Mouse (Mus musculus) liver, adult (tissue): Measurements from ENCODE around the gene Chrm5.

Source experiments
- GATA4 ChIP-seq: IDR thresholded peaks from 2 replicates; pipeline ENCODE4 v1.6.1; 2014; ENCODE audit warnings: mild to moderate bottlenecking, low read length; ENCODE audit not compliant: insufficient replicate concordance

The Chrm5 gene

GRCm38 (mm10) chr2:112480669-112481068 lies at the start of gene Chrm5:
Gene Chrm5 (minus strand): TSS chr2:112480769.
- no peak for TF ChIP-seq GATA4

DNA sequence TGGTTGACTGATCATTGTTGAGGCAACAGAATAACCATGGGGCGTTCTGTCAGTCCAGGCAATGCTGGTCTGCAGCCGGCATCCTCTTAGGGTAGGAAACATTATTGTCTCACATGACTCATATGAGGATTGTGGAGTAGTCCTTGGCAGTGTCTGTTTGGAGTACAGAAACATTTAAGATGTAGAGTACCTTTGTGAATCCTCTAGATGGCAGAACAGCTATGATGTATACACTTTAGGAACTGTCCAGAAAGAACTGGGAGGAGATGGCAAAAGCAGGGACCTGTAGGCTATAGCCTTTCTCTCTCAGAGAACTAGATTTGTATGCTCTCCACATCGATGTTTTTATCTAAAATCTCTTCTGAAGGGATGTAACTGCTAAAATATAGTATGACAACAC lies 46.4 kb upstream of the Chrm5 start:
- TF ChIP-seq GATA4 = no peak

GRCm38 (mm10) chr2:112520526-112521482 lies 40.2 kb upstream of the Chrm5 start:
- TF ChIP-seq GATA4 = no peak

- no peak for TF ChIP-seq GATA4
These were observed 38.0 kb upstream of the Chrm5 start for GRCm38 (mm10) chr2:112518541-112518940.

DNA sequence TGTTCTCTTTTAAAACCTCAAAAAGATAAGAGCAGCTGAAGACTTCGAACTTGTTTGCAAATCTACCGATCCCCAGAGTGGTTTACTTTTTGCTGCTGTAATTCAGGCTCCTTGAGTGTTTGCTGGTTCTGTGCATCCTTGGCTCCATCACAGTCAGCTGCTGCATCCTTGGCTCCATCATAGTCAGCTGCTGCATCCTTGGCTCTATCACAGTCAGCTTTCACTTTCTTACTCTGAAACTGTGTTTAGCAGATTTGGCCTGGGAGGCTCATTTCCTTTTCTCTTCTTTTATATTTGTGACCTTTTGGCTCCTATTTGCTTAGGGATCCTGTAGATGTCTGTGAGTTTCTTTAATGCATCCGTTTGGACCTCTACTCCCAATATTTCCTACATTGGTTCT lies 36.6 kb upstream of the Chrm5 start:
- no peak for TF ChIP-seq GATA4

DNA sequence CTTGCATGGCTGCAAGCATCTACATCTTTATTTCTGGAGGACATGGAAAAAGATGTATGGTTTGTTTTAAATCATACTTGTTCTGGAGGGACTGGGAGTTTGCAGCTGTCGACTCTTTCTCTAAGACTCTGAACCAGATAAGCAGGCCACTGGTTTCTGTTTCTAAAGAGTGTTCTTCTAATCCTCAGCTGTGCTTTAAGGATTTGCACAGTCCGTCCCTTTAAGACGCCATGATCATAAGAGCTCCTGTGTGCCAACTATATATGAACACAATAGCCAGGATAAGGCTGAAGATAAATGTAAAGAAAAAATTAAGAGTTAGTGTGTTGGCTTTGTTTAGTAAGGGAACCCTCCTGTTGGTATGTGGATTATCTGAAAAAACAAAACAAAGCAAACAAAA lies 36.2 kb upstream of the Chrm5 start:
- no peak for TF ChIP-seq GATA4

- no peak for TF ChIP-seq GATA4
These were observed 32.5 kb upstream of the Chrm5 start for GRCm38 (mm10) chr2:112513036-112513435.

- no peak for TF ChIP-seq GATA4
These were observed 29.6 kb upstream of the Chrm5 start for GRCm38 (mm10) chr2:112510140-112510539.

- no peak for TF ChIP-seq GATA4
These were observed 26.9 kb upstream of the Chrm5 start for GRCm38 (mm10) chr2:112507444-112507843.

GRCm38 (mm10) chr2:112506841-112507435 lies 26.4 kb upstream of the Chrm5 start:
- TF ChIP-seq GATA4 = no peak

DNA sequence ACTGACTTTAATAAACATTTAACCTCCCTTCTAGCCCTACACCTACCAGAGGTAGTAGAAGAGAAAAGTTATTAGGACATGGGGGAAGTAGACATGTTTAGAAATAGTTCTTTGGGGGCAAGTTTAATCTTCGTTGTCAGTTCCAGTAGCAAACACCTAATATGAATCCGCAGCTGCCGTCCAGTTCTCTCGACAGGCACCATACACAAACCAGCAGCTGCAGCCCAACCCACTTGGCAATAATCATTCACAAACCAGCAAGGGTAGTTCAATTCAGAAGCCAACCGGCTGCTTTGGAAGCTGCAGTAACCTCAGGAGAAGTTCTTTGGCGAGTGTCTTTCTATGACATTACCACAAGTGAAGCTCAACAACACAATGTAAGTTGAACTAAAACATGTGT lies 23.4 kb upstream of the Chrm5 start:
- no peak for TF ChIP-seq GATA4

- TF ChIP-seq GATA4 = no peak
These were observed 20.6 kb upstream of the Chrm5 start for GRCm38 (mm10) chr2:112501209-112501608.

DNA sequence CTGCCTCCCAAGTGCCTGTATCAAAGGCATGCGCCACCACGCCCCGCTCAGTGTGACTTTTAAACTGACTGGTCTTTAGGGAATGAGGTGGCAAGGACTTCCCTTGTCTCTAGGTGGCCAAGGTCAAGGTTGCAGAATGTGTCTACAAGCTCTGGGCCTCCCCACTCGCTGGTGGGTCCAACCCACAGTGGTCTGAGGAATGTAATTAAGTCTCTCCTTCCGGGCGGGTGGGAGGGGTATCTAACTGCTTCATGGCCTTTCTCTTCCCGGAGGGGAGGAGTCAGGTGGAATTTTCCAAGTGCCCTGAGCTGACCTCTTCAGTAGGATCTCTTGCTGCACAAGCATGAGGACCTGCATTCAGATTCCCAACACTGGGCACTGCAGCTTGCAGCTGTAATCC lies 17.3 kb upstream of the Chrm5 start:
- no peak for TF ChIP-seq GATA4

DNA sequence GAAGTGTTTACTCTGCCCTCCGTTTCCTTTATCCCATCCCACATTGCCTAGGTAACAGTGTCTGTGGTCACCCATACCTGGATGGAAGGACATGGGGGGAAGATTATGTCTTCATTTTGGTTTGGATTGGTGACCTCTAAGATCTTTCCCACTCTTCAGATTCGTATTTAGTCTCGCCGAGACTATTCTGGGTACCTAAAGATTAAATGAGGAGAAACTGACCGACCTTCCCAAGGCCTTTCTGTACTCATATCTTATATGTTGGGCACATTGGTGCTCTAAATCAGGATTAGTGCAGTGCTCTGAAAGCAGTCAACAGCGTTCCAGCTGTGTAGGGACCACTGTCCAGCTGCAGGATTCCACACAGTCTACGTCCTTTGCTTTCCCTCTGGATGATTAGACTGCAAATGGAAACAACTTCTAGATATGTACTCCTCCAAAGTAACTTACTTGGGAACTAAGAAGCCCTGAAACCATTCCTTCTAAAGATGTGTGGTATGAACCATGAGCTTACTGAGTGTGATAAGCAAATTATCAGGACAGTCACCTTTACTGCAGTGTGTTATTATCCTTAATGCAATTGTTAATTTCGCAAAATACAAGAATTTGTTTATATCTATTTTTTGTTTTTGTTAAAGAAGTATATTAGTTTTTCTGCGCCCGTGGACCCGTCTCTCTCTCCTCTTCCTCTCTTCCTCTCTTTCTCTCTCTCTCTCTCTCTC lies 13.1 kb upstream of the Chrm5 start:
- TF ChIP-seq GATA4 = no peak

- no peak for TF ChIP-seq GATA4
These were observed 12.4 kb upstream of the Chrm5 start, which contains the start of gene Aven for GRCm38 (mm10) chr2:112492856-112493538. Gene Aven (plus strand): TSS chr2:112492964.
